Mouse (Mus musculus) G1E (cell line): ENCODE data around the gene B4gat1.

Source experiments
- CTCF ChIP-seq: IDR thresholded peaks from 2 replicates; pipeline ENCODE4 v1.5.1; 2012; ENCODE audit warnings: low read depth, low read length, inconsistent platforms, mixed read lengths
- GATA1 ChIP-seq: IDR thresholded peaks from 2 replicates; pipeline ENCODE4 v1.6.1; 2012; ENCODE audit warnings: borderline replicate concordance, low read length, inconsistent platforms, mixed read lengths
- GATA2 ChIP-seq: IDR thresholded peaks from 2 replicates; pipeline ENCODE4 v1.6.1; 2012; ENCODE audit warnings: low read depth, low read length, inconsistent platforms, borderline replicate concordance
- TAL1 ChIP-seq: conservative IDR thresholded peaks from 2 replicates; pipeline ENCODE4 v1.6.1; 2012; ENCODE audit warnings: low read depth, low read length, inconsistent platforms, mixed read lengths

DNA sequence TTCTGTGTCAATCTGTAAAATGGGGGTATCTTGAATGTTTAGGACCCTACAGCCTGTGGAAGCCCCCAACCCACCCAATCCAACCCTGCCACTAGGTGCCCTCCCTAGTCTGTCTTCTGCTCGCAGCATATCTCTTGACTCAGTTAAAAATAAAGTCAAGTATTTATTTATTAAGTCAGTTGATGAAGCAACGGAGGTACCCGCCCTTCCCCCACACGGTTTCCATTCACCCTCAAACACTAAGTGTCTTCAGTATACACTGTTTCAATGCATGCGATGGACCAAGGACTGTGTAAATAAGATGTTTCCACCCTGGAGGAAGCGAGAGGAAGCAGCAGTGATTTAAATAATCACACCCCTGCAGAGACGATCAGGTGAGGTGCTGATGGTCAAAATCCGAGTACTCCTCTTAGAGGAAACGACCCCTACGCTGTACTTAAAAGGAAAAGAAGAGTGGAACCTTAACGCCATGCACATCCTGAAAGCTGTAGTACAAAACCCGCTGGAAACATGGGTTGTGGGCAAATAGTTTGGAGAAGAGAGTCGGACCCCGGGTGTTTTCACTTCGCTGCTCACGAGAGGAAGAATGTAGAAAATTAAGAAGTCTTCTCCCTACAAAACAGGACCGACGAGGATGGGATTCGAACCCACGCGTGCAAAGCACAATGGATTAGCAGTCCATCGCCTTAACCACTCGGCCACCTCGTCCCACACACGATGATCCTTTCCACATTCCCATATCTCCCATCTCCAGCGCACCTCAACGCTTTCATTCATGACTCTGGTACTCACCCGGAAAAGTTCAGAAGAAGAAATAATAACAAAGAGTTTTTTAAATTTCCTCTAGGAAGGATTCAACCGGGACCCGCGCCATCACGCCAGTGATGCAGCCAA lies 701 bp upstream of the B4gat1 start:
- TF ChIP-seq CTCF (no peak), GATA2 (no peak), TAL1 (no peak), GATA1 (no peak)
